Mouse (Mus musculus) olfactory bulb, adult 2 months (tissue): ENCODE measurements around the gene Icam1.

Experiments used
- CTCF ChIP-seq: fragments of 200-500 bp; IDR thresholded peaks from 2 replicates; pipeline ENCODE4 v1.5.1; 2012; ENCODE audit warnings: low read depth, mild to moderate bottlenecking, low read length, moderate library complexity; ENCODE audit not compliant: insufficient read depth
- POLR2A ChIP-seq: fragments of 200-500 bp; IDR thresholded peaks from 2 replicates; pipeline ENCODE4 v1.6.1; 2012; ENCODE audit warnings: mild to moderate bottlenecking, low read depth, low read length, moderate library complexity; ENCODE audit not compliant: insufficient read depth

- no peak for TF ChIP-seq CTCF
- TF ChIP-seq POLR2A: no peak
Observed at GRCm38 (mm10) chr9:21030781-21031250, 15.0 kb downstream of the Icam1 start.
